Mouse (Mus musculus) E14TG2a.4 (cell line): Measurements from ENCODE around the gene Lax1.

ENCODE experiments used
- H3K27me3 ChIP-seq: 2 replicates; pipeline ENCODE4 v1.6.1; 2014; ENCODE audit warnings: low read length, control low read depth; ENCODE audit not compliant: insufficient read depth
- H3K36me3 ChIP-seq: 2 replicates; pipeline ENCODE4 v1.6.1; 2014; ENCODE audit warnings: low read length, control low read depth; ENCODE audit not compliant: insufficient read depth
- H3K4me1 ChIP-seq: replicated peaks from 2 replicates; pipeline ENCODE4 v1.6.1; 2014; ENCODE audit warnings: low read depth, low read length, control low read depth
- H3K4me3 ChIP-seq: replicated peaks from 2 replicates; pipeline ENCODE4 v1.5.1; 2014; ENCODE audit warnings: mild to moderate bottlenecking, low read length
- H3K9me3 ChIP-seq: 2 replicates; pipeline ENCODE4 v1.6.1; 2014; ENCODE audit warnings: low read length, control low read depth
- CTCF ChIP-seq: conservative IDR thresholded peaks from 2 replicates; pipeline ENCODE4 v1.5.1; 2014; ENCODE audit warnings: low read length
- NANOG ChIP-seq: IDR thresholded peaks from 2 replicates; pipeline ENCODE4 v1.6.1; 2014; ENCODE audit warnings: borderline replicate concordance, low read length, mixed read lengths
- POU5F1 ChIP-seq: IDR thresholded peaks from 2 replicates; pipeline ENCODE4 v1.6.1; 2014; ENCODE audit warnings: low read length, borderline replicate concordance

Lax1 gene

GRCm38 (mm10) chr1:133689897-133690296, at the start of gene Lax1:
Lax1 (minus strand) TSS chr1:133690108.
- no peaks in the 10 kb centered on the region for H3K27me3 ChIP-seq

GRCm38 (mm10) chr1:133736664-133737063, 46.8 kb upstream of the Lax1 start:
- Histone ChIP-seq H3K4me3 (no peak overlapping the region), H3K4me1 (peaks cover 47% of the 10 kb centered on the region), H3K27me3 (peaks cover 56% of the 10 kb centered on the region), H3K9me3 (no peaks in the 10 kb centered on the region), H3K36me3 (no peaks in the 10 kb centered on the region)
- TF ChIP-seq CTCF (no peak), NANOG (no peak)

More at GRCm38 (mm10) chr1:133689897-133690296, at the start of gene Lax1:
- Histone ChIP-seq H3K36me3 (no peaks in the 10 kb centered on the region), H3K4me3 (0 out of 2 replicates have a peak within 1 kb of the TSS, but pooled peaks have one; percentile 2), H3K4me1 (peaks cover 68% of the 10 kb centered on the region), H3K9me3 (no peaks in the 10 kb centered on the region)
- TF ChIP-seq CTCF (no peak), NANOG (no peak), POU5F1 (no peak)

GRCm38 (mm10) chr1:133735995-133736652, 46.2 kb upstream of the Lax1 start:
- Histone ChIP-seq H3K27me3 (peaks cover 56% of the 10 kb centered on the region), H3K36me3 (no peaks in the 10 kb centered on the region), H3K4me1 (peaks cover 42% of the 10 kb centered on the region), H3K9me3 (no peaks in the 10 kb centered on the region), H3K4me3 (no peak overlapping the region)
- TF ChIP-seq POU5F1 (no peak), CTCF (peak; percentile 64)

- H3K4me3 ChIP-seq = no peak overlapping the region
- peaks cover 29% of the 10 kb centered on the region for H3K4me1 ChIP-seq
- H3K9me3 ChIP-seq = no peaks in the 10 kb centered on the region
- peaks cover 13% of the 10 kb centered on the region; the same call in 1 of the 2 replicates for H3K36me3 ChIP-seq
- H3K27me3 ChIP-seq = peaks cover 42% of the 10 kb centered on the region
- TF ChIP-seq NANOG = no peak
- no peak for TF ChIP-seq POU5F1
- TF ChIP-seq CTCF = no peak
Measured at GRCm38 (mm10) chr1:133732814-133733213, 42.9 kb upstream of the Lax1 start.

- peaks cover 8% of the 10 kb centered on the region; the same call in 1 of the 2 replicates for H3K27me3 ChIP-seq
- H3K36me3 ChIP-seq = peaks cover 13% of the 10 kb centered on the region; the same call in 1 of the 2 replicates
- no peak overlapping the region for H3K4me3 ChIP-seq
- no peaks in the 10 kb centered on the region for H3K9me3 ChIP-seq
- H3K4me1 ChIP-seq = peaks cover 18% of the 10 kb centered on the region
- TF ChIP-seq POU5F1 (no peak), CTCF (no peak), NANOG (no peak)
Measured at GRCm38 (mm10) chr1:133728339-133728738, 38.4 kb upstream of the Lax1 start.

GRCm38 (mm10) chr1:133720342-133720741, 30.4 kb upstream of the Lax1 start:
- Histone ChIP-seq H3K4me3 (no peak overlapping the region), H3K27me3 (no peaks in the 10 kb centered on the region), H3K4me1 (peaks cover 4% of the 10 kb centered on the region), H3K9me3 (no peaks in the 10 kb centered on the region), H3K36me3 (0 out of 2 replicates have a peak, but pooled peaks cover under 1% of the 10 kb centered on the region)
- TF ChIP-seq CTCF (no peak), POU5F1 (no peak), NANOG (no peak)

- Histone ChIP-seq H3K36me3 (0 out of 2 replicates have a peak, but pooled peaks cover 7% of the 10 kb centered on the region), H3K4me3 (no peak overlapping the region), H3K9me3 (no peaks in the 10 kb centered on the region), H3K4me1 (peaks cover 4% of the 10 kb centered on the region), H3K27me3 (no peaks in the 10 kb centered on the region)
- TF ChIP-seq NANOG (no peak), CTCF (no peak), POU5F1 (no peak)
Measured at GRCm38 (mm10) chr1:133718786-133719185, 28.9 kb upstream of the Lax1 start.

GRCm38 (mm10) chr1:133718296-133718695, 28.4 kb upstream of the Lax1 start:
- Histone ChIP-seq H3K36me3 (0 out of 2 replicates have a peak, but pooled peaks cover 7% of the 10 kb centered on the region), H3K9me3 (no peaks in the 10 kb centered on the region), H3K4me3 (no peak overlapping the region), H3K4me1 (peaks cover 6% of the 10 kb centered on the region), H3K27me3 (no peaks in the 10 kb centered on the region)
- TF ChIP-seq POU5F1 (no peak), CTCF (no peak), NANOG (no peak)
